Mouse (Mus musculus) thymus, postnatal 0 days (tissue): ENCODE measurements around the gene Gnai2. TPM values are rescaled to one million over a fixed set of nuclear protein-coding genes. Genes with fewer than 3 reads are reported as not detected.

Experiments
- DNase-seq: peaks from one replicate; pipeline ENCODE4 v3.0.0-alpha.2; 2015; ENCODE audit warnings: low spot score
- polyA plus RNA-seq: library from polyadenylated mRNA; unstranded; fragments of >200 nt; fragmentation: Nextera tagmentation; extraction: Ambion mirVana; gene quantifications from 2 replicates; pipeline ENCODE4 v1.2.1, GENCODE M21; 2015

Gene Gnai2
- polyA plus RNA-seq, 1 experiment from 2014 or later = 466 TPM

DNA sequence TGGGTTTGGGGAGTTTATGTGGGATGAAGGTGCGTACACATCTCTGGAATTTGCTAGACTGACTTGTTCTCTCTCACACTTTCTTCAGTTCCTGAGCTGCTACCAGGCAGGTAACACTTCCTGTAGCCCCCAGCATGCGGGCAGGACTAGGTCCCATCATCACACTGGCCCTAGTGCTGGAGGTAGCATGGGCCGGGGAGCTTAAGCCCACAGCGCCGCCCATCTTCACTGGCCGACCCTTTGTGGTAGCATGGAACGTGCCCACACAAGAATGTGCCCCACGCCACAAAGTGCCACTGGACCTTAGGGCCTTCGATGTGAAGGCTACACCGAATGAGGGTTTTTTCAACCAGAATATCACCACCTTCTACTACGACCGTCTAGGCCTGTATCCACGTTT is 65.2 kb downstream of the Gnai2 start:
- no peak for DNase-seq

DNA sequence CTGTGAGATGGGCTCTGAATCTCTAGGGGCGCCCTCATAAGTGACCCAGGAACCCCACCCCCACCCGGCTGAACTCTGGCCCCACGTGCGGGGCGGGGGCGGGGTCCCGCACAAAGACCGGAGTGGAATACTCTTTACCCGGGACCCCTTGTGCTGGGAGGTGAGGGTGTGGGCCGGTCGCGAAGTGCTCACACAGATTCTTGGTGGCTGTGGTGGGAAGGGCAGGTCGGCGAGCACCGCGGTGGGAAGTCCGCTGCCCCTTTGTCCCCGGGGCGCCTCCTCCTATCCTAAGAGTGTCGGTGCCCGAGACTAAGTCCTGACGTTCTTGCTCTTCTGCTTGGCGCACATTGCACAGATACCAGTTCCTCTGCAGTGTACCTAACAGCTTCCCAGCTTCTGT is 65.9 kb downstream of the Gnai2 start:
- no peak for DNase-seq

DNA sequence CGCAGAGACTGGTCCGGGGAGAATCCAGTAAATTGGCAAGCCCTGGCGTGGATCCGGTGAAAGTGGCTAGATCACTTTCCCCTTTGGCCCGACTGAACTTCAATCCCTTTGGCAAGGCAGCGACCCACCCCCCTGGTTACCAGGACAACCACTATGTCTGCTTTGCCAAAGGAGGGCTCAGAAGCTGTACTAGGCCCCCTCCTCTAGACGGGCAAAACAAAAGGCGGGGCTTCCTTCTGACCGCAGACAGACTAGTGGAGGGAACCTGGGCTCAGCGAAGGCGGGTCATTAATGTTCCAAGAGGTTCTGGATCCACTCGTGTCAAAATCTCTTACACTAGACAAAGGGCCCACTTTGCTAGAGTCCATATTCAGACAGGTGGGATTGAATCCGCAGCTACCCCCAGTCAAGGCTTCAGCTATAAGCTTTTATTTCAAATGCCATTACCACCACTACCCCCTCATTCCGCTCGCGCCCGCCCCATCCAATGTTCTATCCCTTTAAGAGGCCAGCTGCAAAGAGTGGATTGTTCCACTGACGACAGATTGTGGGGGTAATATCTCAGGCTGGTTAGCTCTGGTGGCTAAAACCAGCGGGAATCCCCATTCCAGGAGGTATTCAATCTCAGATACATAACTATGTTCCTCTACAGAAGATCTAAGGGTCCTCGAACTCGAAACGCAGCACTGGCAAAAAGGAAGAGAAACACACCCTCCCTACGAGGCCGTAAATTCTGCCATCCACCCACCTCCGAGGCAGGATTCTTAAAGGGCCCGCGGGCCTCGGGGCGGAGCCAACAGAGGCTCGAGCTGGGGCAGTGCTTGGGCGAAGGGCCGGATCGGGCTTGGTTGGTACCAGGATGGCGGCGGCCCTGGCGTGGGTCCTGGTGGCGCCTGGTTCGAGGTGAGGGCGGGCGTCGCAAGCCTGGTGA is 66.6 kb downstream of the Gnai2 start:
- peak; percentile 84 for DNase-seq

DNA sequence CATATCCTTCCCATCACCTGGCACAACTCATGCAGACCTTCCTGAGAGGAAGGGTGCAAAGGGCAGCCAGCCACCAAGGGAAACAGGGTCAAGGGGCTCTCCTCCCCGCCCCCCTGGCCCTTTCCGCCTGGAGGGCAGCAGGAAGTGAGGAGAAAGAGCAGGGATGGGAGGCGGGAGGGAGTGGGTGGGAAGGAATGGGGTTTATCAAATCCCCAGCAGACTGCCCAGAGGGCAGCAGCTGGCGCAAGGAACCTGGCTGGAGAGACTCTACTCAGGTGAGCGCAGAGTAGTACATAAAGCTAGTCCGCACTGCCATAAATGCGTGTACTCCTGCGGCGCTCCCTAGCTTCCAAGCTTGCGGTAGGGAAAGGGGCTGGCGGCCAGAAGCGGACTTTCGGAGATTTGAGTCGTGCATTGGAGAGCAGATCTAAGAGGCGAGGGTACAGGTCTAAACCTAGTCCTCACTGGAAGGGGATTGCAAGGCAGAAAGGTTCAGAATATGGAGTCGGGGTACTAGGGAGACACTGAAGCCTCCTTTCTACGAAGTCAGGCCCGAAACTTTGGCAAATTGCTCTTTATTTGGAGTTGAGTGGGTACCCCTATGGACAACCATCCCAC is 67.4 kb downstream of the Gnai2 start, which contains the start of gene Hyal2:
Gene Hyal2, plus strand, starts transcription at position 244 of the 618 bp plus-strand sequence.
- no peak for DNase-seq

DNA sequence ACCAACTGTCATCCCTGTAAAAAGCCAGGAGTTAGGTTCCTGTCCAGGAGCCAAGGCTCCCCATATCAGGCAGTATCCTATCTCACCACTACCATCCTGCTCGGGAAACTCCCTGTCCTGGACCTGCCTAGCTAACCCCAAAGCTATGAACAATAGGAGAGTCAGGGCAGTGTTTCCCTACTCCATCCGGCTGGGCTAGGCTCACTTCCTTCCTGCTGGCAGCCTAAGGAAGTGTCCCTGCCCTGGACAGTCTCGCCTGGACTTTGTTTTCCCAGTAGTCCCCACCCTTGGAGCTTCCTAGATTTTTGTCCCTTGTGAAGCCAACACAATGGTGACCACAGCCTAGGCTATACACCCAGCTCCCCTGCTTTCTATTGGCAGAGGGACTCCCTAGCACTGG is 68.3 kb downstream of the Gnai2 start:
- DNase-seq = no peak

DNA sequence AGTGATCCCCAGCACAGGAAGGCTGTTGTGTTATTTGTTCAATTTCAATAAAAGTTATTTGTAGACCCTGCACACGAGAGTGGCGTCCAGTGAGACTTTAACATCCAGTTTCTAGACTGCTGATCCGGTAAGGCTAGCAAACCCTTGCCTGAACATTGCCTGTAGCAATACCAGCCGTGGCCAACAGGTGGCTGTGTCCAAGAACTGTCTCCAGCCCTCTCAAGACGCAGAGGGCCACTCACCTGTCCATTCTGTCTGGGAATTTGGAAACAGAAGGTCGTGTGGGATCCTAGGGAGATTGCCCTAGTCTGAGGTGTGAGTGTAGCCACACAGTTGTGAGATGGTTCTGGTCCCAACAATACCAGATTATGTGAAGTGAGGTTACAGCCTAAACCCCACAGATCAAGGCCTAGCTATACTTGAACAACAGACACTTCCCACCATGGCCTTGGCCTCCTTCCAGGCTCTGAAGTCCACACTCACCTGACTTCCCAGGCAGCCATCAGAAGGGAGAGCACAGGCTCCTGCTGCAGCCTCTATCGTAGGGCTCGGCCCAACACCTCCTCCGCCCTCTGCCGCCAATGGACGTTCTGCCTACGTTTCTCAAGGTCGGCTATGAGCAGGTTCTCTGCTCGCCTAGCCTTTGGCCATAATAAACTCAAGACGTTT is 69.0 kb downstream of the Gnai2 start:
- peak; percentile 69 for DNase-seq

DNA sequence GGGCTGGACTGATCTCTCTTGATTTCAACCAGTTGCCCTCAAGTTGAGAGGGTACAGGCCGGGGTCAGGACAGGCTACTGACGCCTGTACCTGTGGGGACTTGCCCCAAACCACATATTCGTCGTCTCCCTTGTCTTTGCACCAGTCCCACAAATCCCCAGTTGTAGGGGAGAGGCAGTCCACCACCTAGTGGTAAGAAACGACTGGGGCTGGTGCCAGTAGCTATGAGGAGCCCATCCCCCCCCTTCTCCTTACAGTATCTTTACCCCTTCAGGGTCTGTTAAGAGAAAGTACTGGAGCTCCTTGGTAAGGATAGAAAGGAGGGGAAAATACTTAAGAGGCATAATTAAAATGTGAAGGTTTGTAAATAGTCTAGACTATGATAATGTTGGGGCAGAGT is 69.6 kb downstream of the Gnai2 start:
- DNase-seq = peak; percentile 44

Other genes with a start within 250 kb of the Gnai2 start
- gene Cacna2d2, start 235.8 kb downstream of the Gnai2 start, polyA plus RNA-seq = 0.31 and 0.35 TPM in 2 replicates
- gene Tmem115, start 101.4 kb downstream of the Gnai2 start, polyA plus RNA-seq = 35.0 and 37.1 TPM in 2 replicates
- 48.5 and 49.8 TPM in 2 replicates for gene Cyb561d2, start 93.2 kb downstream of the Gnai2 start, polyA plus RNA-seq
- gene Nprl2, start 93.1 kb downstream of the Gnai2 start, polyA plus RNA-seq = 47.2 and 48.4 TPM in 2 replicates
- 0.89 and 1.5 TPM in 2 replicates for gene Zmynd10, start 88.1 kb downstream of the Gnai2 start, polyA plus RNA-seq
- gene Rassf1, start 83.8 kb downstream of the Gnai2 start, polyA plus RNA-seq = 52.1 and 56.2 TPM in 2 replicates
- 56.7 and 57.8 TPM in 2 replicates for gene Tusc2, start 72.1 kb downstream of the Gnai2 start, polyA plus RNA-seq
- gene Hyal2, start 67.4 kb downstream of the Gnai2 start, polyA plus RNA-seq = 31.0 and 31.3 TPM in 2 replicates
- 6.1 and 9.0 TPM in 2 replicates for gene Hyal1, start 58.4 kb downstream of the Gnai2 start, polyA plus RNA-seq
- gene Naa80, start 56.5 kb downstream of the Gnai2 start, polyA plus RNA-seq = 18.4 and 23.1 TPM in 2 replicates
- gene Hyal3, start 54.5 kb downstream of the Gnai2 start, polyA plus RNA-seq = 0.90 and 1.2 TPM in 2 replicates
- gene Ifrd2, start 47.7 kb downstream of the Gnai2 start, polyA plus RNA-seq = 43.6 and 48.7 TPM in 2 replicates
- gene Sema3b, start 26.1 kb downstream of the Gnai2 start, polyA plus RNA-seq = 1.4 and 1.8 TPM in 2 replicates
- gene Slc38a3, start 34.2 kb upstream of the Gnai2 start, polyA plus RNA-seq = 0.60 and 1.1 TPM in 2 replicates
- 0.62 and 0.85 TPM in 2 replicates for gene Gnat1, start 44.3 kb upstream of the Gnai2 start, polyA plus RNA-seq
- gene Sema3f, start 75.1 kb upstream of the Gnai2 start, polyA plus RNA-seq = 2.2 and 3.2 TPM in 2 replicates
- gene Rbm5, start 135.6 kb upstream of the Gnai2 start, polyA plus RNA-seq = 162 and 183 TPM in 2 replicates
- 61.2 and 66.2 TPM in 2 replicates for gene Rbm6, start 237.9 kb upstream of the Gnai2 start, polyA plus RNA-seq